Mouse (Mus musculus): ENCODE measurements around the gene Cenpv. TPM values are rescaled to one million over a fixed set of nuclear protein-coding genes. Genes with fewer than 3 reads are reported as not detected.
A peak's percentile ranks its signal among the peaks of the same experiment; 100 is the strongest.

The Cenpv gene
- total and polyA plus RNA-seq, 2 experiments: 20.5 to 32.6 TPM

DNA sequence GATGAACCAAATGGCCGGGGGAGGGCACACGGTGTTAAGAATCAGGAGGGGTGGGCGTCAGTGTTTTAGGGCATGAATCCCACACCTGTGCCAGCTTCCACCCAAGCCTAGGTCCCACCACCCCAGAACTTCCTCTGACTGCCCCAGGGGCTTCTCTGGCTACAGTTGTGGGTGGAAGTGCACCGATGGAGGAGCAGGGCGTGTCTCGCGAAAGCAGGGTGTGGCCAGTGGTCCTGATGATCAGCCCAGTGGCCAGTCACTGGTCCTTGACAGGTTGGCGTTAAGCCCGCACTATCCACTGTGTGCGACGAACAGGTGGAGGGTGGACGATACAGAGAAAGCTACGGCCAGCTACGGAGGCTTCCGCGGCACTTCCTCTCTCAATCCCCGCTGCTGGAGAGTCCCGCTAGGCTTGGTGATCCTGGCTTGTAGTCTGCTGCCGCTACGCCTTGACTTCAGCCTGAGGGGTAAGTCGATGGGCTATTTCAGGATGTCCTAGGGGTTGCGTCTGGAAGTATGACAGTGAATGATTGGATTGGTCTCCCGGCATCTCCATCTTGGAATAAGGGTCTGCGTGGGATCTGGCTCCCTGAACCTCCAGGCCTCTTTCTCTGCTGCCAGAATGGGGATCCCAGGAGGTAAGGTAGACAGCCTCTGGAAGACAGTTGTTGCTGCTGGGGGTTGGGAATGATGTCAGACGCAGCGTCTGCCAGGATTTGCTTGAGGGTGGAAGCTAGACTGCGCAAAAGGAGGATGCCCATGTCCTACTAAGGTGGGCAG lies 36.8 kb upstream of the Cenpv start:
- Histone ChIP-seq H3K27ac (replicated peaks; ENCODE audit: insufficient read depth, low read depth, low read length) (peak overlapping the region; percentile 1; the same call in 1 of the 2 replicates), H3K9ac (ENCODE audit: low read depth, low read length) (peak overlapping the region; percentile 52), H3K4me3 (ENCODE audit: insufficient read depth, low read depth, low read length) (peak overlapping the region; percentile 57), H3K36me3 (ENCODE audit: control insufficient read depth, insufficient read depth, low read length) (no peaks in the 10 kb centered on the region), H3K27me3 (ENCODE audit: control insufficient read depth, insufficient read depth, low read length) (no peaks in the 10 kb centered on the region), H3K79me2 (ENCODE audit: control insufficient read depth, insufficient read depth, low read length) (no peaks in the 10 kb centered on the region), H3K4me1 (ENCODE audit: control insufficient read depth, insufficient read depth, low read length) (no peaks in the 10 kb centered on the region)
- DNase-seq (ENCODE audit: extremely low read depth, low read depth, low spot score): no peak
- TF ChIP-seq CTCF (IDR thresholded peaks at IDR 0.05; ENCODE audit: low read depth, low read length): no peak
- no peak for TF ChIP-seq POLR2A (IDR thresholded peaks at IDR 0.05; ENCODE audit: extremely low read depth, insufficient read depth, low read length)
- WGBS: 19% methylated on average over 27 of the region's 27 CpGs

DNA sequence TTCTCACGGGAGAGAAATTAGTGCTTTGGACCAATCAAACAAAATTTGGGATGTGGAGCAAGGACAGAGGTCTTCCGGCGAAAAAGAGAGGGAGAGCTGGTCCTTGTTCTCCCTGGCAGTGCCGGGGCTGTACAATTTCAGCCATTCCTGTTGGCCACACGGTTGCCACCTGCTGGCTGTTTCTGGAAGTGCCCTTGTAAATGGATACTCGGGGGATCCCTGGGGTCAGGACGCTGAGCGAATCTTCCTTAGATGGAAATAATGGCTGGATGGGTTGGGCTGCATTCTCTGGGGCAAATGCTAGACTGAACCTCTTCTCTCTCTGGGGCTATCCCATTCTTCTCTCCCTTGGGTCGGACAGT lies 36.2 kb upstream of the Cenpv start:
- peak overlapping the region; percentile 57; the same call in 1 of the 2 replicates for H3K4me3 ChIP-seq (ENCODE audit: insufficient read depth, low read depth, low read length)
- DNase-seq (ENCODE audit: extremely low read depth, low read depth, low spot score): peak; percentile 45
- no peaks in the 10 kb centered on the region for H3K4me1 ChIP-seq (ENCODE audit: control insufficient read depth, insufficient read depth, low read length)
- peak; percentile 94 for TF ChIP-seq CTCF (IDR thresholded peaks at IDR 0.05; ENCODE audit: low read depth, low read length)
- TF ChIP-seq POLR2A (IDR thresholded peaks at IDR 0.05; ENCODE audit: extremely low read depth, insufficient read depth, low read length): no peak
- no peaks in the 10 kb centered on the region for H3K36me3 ChIP-seq (ENCODE audit: control insufficient read depth, insufficient read depth, low read length)
- no peak overlapping the region for H3K27ac ChIP-seq (replicated peaks; ENCODE audit: insufficient read depth, low read depth, low read length)
- under 1% methylated on average over 9 of the region's 9 CpGs for WGBS
- no peaks in the 10 kb centered on the region for H3K27me3 ChIP-seq (ENCODE audit: control insufficient read depth, insufficient read depth, low read length)
- no peak overlapping the region for H3K9ac ChIP-seq (ENCODE audit: low read depth, low read length)
- H3K79me2 ChIP-seq (ENCODE audit: control insufficient read depth, insufficient read depth, low read length): no peaks in the 10 kb centered on the region

DNA sequence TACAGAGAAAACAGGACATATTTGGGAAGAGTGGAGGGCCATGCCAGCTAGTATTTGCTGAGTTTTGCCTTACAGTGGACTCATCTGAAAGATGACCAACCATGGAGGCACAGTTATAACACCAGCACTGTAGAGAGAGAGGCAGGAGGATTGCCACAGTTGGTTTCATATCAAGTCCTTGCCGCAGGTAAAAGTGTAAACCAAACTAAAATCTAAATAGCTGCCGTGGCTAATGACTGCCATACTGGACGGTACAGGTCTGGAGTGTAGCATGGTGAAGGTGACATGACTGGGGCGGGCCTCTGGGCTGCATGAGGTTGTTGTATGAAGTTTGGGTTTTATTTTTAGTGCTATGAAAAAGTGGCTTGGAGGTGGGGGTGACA lies 35.6 kb upstream of the Cenpv start:
- H3K27ac ChIP-seq (replicated peaks; ENCODE audit: insufficient read depth, low read depth, low read length): no peak overlapping the region
- WGBS: 80% methylated on average over 4 of the region's 4 CpGs

DNA sequence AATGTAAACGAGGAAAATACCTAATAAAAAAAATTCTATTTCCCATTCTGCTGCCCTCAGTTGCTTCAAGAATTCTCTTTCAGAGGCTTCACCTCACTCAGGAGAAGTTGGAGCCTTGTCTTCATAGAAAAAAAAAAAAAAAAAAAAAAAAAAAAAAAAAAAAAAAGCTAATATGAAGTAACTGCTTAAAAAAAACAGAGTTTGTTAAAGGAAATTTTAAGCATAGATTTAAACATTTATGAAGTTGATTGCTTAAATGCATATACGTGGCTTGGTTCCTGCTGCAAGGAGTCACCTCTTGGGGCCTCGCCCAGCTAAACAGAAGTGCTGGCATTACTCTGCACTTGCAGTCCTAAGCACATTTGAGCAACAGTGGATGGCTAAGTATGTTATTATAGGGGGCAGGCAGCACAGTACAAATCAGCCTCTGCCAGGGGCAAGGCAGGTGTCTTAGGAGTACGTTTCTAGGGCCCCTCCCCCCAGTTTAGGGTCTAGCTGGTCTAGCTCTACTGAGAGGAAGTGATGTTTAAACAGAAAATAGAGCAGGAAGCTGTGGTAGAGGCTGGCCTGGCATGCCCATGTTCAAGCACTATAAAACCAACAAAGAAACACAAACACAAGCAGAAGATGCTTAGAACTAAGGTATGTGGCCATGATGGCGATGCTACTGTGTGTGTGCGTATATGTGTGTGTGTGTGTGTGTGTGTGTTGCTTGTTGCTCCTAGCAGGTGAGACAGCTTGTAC lies 35.1 kb upstream of the Cenpv start, which contains the start of gene Trpv2:
Gene Trpv2 (plus strand): TSS at position 528 of the 744 bp plus-strand sequence.
- H3K79me2 ChIP-seq (ENCODE audit: control insufficient read depth, insufficient read depth, low read length): no peaks in the 10 kb centered on the region
- WGBS: 79% methylated on average over 6 of the region's 6 CpGs
- no peak within 1 kb of the TSS for H3K27ac ChIP-seq (replicated peaks; ENCODE audit: insufficient read depth, low read depth, low read length)
- no peak within 1 kb of the TSS for H3K4me3 ChIP-seq (ENCODE audit: insufficient read depth, low read depth, low read length)
- TF ChIP-seq CTCF (IDR thresholded peaks at IDR 0.05; ENCODE audit: low read depth, low read length): no peak
- no peak for TF ChIP-seq POLR2A (IDR thresholded peaks at IDR 0.05; ENCODE audit: extremely low read depth, insufficient read depth, low read length)
- no peak within 1 kb of the TSS for H3K9ac ChIP-seq (ENCODE audit: low read depth, low read length)
- no peaks in the 10 kb centered on the region for H3K36me3 ChIP-seq (ENCODE audit: control insufficient read depth, insufficient read depth, low read length)
- H3K27me3 ChIP-seq (ENCODE audit: control insufficient read depth, insufficient read depth, low read length): no peaks in the 10 kb centered on the region
- no peaks in the 10 kb centered on the region for H3K4me1 ChIP-seq (ENCODE audit: control insufficient read depth, insufficient read depth, low read length)
- DNase-seq (ENCODE audit: extremely low read depth, low read depth, low spot score): no peak

More for the DNA sequence above, 35.6 kb upstream of the Cenpv start:
- Histone ChIP-seq H3K27me3 (ENCODE audit: control insufficient read depth, insufficient read depth, low read length) (no peaks in the 10 kb centered on the region), H3K9ac (ENCODE audit: low read depth, low read length) (no peak overlapping the region), H3K4me3 (ENCODE audit: insufficient read depth, low read depth, low read length) (no peak overlapping the region), H3K4me1 (ENCODE audit: control insufficient read depth, insufficient read depth, low read length) (no peaks in the 10 kb centered on the region), H3K79me2 (ENCODE audit: control insufficient read depth, insufficient read depth, low read length) (no peaks in the 10 kb centered on the region), H3K36me3 (ENCODE audit: control insufficient read depth, insufficient read depth, low read length) (no peaks in the 10 kb centered on the region)
- TF ChIP-seq CTCF (IDR thresholded peaks at IDR 0.05; ENCODE audit: low read depth, low read length) (no peak), POLR2A (IDR thresholded peaks at IDR 0.05; ENCODE audit: extremely low read depth, insufficient read depth, low read length) (no peak)
- no peak for DNase-seq (ENCODE audit: extremely low read depth, low read depth, low spot score)

DNA sequence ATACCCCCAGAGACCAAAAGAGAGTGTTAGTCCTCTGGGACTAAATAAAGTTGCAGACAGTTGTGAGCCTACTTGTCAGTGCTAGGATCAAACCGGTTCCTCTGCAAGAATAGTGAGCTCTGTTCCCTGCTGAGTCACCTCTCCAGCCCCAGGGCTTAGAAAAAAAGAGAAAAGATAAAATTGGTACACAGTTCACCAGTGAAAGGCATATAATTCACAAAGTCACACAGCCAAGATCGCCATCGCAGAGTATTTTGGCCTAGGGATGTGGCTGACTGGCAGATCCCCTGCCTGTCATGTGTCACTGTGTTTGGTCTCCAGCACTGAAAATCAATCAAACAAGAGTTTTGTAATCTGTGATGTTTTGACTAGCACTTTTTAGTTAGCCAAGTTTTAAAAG lies 29.2 kb upstream of the Cenpv start:
- H3K9ac ChIP-seq (ENCODE audit: low read depth, low read length): no peak overlapping the region
- H3K27me3 ChIP-seq (ENCODE audit: control insufficient read depth, insufficient read depth, low read length): no peaks in the 10 kb centered on the region
- TF ChIP-seq POLR2A (IDR thresholded peaks at IDR 0.05; ENCODE audit: extremely low read depth, insufficient read depth, low read length) (no peak), CTCF (IDR thresholded peaks at IDR 0.05; ENCODE audit: low read depth, low read length) (no peak)
- H3K36me3 ChIP-seq (ENCODE audit: control insufficient read depth, insufficient read depth, low read length): no peaks in the 10 kb centered on the region
- H3K27ac ChIP-seq (replicated peaks; ENCODE audit: insufficient read depth, low read depth, low read length): peak overlapping the region; percentile 52
- no peaks in the 10 kb centered on the region for H3K79me2 ChIP-seq (ENCODE audit: control insufficient read depth, insufficient read depth, low read length)
- DNase-seq (ENCODE audit: extremely low read depth, low read depth, low spot score): peak; percentile 93
- 22% methylated on average over 3 of the region's 3 CpGs for WGBS
- no peaks in the 10 kb centered on the region for H3K4me1 ChIP-seq (ENCODE audit: control insufficient read depth, insufficient read depth, low read length)
- H3K4me3 ChIP-seq (ENCODE audit: insufficient read depth, low read depth, low read length): no peak overlapping the region

Measured in liver, adult 2 months (tissue).